Mouse (Mus musculus): Measurements from ENCODE around the gene Tead3. TPM values are rescaled to one million over a fixed set of nuclear protein-coding genes. Genes with fewer than 3 reads are reported as not detected.

The Tead3 gene
- total RNA-seq, 4 experiments from 2014 or later, result 2.3 to 4.0 (median 3.0) TPM

- DNase-seq (ENCODE audit: low spot score in 2 of 2), result no peak
Observed at GRCm38 (mm10) chr17:28311366-28312132, 39.1 kb downstream of the Tead3 start.

DNA sequence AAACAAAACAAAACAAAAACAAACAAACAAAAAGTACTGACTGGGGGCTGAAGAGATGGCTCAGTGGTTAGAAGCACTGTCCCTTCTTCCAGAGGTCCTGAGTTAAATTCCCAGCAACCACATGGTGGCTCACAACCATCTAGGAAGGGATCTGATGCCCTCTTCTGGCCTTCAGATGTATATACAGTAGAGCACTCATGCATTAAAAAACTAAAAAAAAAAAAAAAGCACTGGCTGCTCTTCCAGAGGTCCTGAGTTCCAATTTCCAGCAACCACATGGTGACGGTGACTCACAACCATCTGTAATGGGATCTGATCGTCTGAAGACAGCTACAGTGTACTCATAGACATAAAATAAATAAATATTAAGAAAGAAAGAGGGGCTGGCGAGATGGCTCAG is 39.8 kb downstream of the Tead3 start:
- DNase-seq (ENCODE audit: low spot score in 2 of 2), result no peak

DNA sequence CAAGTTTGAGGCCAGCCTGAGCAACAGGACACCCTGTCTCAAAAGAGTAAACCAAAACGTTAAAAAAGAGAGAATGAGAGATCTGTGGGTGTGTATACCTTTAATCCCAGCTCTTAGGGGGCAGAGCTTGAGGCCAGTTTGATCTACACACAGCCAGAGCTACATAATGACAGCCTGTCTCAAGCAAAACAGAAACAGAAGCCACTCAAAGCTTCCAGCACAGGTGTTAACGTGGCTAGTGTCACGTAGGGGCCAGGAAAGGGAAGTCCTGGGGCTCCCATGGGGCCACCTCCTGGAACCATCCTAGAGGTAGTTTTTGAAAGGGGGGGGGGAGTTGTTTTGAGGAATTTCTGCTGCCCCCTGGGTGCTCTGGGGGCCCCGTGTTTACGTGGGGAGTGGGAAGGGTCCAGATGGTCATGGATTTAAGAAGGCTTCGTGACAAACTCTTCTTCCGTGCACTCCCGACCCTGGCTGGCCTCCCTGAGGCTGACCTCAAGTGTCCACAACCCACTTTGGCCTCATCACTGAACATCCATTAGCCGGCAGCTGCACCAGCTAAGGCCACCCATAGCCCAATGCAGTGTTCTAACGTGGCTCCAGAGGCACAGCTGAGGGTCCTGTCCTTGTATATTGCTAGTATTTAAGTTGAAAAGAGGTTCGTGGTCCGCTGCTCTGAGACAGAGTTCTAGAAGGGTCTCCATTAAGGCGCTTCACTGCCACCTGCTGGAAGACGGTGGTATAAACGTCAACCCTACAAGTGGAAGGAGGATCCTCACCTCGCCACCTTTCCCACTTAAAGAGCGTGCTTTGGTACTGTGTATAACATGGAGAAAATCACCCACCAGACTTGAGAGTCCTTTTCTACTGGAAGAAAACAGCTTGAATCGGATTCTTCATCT is 42.1 kb downstream of the Tead3 start:
- DNase-seq (ENCODE audit: low spot score in 2 of 2), result peak in 1 of 2 experiments; percentile 81

DNA sequence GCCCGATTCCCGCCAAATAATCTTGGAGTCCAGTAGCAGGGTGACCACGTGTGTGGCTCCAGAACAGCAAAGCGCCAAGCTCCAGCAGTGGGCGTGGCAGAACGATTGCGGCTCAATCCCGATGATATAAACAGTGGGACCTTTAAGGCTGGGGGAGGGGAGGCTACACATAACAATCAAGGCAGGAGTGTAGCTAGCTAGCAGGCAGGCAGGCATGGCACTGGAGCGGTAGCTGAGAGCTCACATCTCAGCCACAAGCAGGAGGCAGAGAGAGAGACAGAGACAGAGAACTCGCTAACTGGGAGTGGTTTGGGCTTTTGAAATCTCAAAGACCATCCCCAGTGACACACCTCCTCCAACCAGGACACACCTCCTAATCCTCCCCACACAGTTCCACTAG is 45.4 kb downstream of the Tead3 start:
- DNase-seq (ENCODE audit: low spot score in 2 of 2), result no peak

DNA sequence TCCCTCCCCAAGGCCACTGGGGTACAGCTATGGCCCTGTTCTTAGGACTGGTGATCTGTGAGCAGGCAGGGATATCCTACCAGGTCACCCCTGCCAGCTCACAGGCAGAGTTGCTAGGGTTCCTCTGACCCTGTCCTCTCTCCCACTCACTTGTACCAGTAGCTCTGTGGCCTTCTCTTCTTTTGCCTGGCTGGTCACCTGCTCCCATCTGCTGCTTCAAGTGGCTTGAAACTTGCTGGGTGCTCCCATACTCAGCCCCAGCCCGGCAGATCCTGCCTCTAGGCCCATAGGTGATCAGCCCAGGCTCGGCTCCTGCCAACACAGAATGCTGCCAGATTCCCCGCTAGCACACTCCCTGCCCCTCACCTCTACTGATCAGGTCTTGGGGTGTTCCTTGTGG is 49.8 kb downstream of the Tead3 start:
- DNase-seq (ENCODE audit: low spot score in 2 of 2), result no peak

DNA sequence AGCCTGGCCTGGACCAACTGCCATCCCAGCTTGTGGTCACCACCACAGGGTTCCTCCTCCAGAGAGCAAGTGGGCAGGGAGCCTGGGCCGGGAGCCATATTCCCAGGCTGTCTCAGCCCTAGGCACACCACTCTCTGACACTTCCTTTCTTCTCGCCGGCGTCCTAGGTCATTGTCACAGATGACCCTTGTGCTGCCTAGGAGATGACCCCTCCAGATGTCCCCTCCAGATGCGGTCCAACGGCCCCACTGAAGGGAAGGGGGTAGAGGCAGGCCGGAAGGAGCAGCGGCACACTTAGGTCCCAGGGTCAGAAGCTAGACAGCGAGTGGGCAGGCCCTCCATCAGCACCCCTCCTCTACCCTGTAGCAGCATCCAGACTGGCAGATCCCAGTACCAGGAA is 50.3 kb downstream of the Tead3 start:
- DNase-seq (ENCODE audit: low spot score in 2 of 2), result no peak

DNA sequence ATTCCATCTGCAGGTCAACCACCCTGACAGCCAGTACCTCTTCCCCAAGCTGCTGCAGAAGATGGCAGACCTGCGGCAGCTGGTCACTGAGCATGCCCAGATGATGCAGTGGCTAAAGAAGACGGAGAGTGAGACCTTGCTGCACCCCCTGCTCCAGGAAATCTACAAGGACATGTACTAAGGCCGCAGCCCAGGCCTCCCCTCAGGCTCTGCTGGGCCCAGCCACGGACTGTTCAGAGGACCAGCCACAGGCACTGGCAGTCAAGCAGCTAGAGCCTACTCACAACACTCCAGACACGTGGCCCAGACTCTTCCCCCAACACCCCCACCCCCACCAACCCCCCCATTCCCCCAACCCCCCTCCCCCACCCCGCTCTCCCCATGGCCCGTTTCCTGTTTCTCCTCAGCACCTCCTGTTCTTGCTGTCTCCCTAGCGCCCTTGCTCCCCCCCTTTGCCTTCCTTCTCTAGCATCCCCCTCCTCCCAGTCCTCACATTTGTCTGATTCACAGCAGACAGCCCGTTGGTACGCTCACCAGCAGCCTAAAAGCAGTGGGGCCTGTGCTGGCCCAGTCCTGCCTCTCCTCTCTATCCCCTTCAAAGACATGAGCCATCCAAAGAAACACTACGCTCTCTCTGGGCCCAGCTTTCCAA is 50.8 kb downstream of the Tead3 start:
- no peak for DNase-seq (ENCODE audit: low spot score in 2 of 2)

DNA sequence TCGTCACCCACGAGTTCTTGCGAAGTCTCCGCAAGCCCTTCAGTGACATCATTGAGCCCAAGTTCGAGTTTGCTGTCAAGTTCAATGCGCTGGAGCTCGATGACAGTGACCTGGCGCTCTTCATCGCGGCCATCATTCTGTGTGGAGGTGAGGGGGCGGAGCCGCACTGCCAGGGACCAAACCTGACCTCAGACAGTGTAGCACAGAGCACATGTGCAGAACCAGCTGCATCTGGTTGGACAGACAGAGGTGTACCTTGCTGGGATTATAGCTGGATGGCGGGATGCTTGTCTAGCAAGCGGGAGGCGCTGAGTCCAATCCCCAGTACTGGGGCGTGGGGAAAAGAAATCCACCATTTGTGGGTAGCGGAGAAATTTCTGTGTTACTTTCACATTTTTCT is 51.7 kb downstream of the Tead3 start:
- no peak for DNase-seq (ENCODE audit: low spot score in 2 of 2)

GRCm38 (mm10) chr17:28294449-28295333 is 55.9 kb downstream of the Tead3 start:
- DNase-seq (ENCODE audit: low spot score in 2 of 2), result no peak

DNA sequence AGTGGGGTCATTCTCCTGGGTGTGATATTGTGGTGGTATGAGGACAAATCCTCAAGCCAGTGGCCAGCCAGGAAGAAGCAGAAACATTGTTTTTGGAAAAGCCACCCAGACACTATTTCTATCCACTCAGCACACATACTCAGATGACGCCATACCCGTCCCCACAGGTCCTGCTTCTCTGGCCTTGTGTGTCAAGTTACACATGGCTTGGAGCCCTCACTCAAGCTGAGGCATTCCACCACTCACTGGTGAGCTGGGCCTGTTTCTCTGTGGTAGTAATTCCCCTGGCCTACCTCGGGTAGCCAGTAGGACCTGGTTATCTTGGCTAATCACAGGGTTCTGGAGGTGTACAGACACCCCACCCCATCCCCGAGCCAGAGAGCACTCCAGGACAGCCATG is 56.9 kb downstream of the Tead3 start:
- no peak for DNase-seq (ENCODE audit: low spot score in 2 of 2)

GRCm38 (mm10) chr17:28291346-28291745 is 59.3 kb downstream of the Tead3 start:
- no peak for DNase-seq (ENCODE audit: low spot score in 2 of 2)

GRCm38 (mm10) chr17:28290671-28291070 is 59.9 kb downstream of the Tead3 start:
- DNase-seq (ENCODE audit: low spot score in 2 of 2), result no peak

DNA sequence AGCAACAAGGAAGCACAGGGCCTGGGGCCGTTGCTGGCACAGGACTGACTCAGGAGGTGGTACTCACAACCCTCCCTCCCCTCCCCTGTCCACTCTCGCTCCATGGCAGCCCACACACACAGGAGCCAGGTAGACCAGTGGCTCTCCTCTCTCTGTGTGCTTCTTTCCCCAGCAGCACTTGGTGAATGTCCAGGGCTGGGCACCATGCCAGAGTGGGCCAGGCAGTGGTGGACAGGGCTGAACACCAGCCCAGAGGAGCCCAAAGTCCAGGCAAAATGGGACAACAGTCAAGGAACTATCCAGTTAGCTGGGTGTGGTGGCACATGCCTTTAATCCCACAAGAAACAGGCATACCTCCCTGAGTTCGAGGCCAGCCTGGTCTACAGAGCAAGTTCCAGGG is 60.4 kb downstream of the Tead3 start:
- no peak for DNase-seq (ENCODE audit: low spot score in 2 of 2)

- DNase-seq (ENCODE audit: low spot score in 2 of 2), result no peak
Observed at GRCm38 (mm10) chr17:28287980-28288379, 62.6 kb downstream of the Tead3 start.

GRCm38 (mm10) chr17:28287578-28287977 is 63.0 kb downstream of the Tead3 start:
- no peak for DNase-seq (ENCODE audit: low spot score in 2 of 2)

GRCm38 (mm10) chr17:28286964-28287363 is 63.7 kb downstream of the Tead3 start:
- no peak for DNase-seq (ENCODE audit: low spot score in 2 of 2)

GRCm38 (mm10) chr17:28286133-28286532 is 64.5 kb downstream of the Tead3 start:
- no peak for DNase-seq (ENCODE audit: low spot score in 2 of 2)

DNA sequence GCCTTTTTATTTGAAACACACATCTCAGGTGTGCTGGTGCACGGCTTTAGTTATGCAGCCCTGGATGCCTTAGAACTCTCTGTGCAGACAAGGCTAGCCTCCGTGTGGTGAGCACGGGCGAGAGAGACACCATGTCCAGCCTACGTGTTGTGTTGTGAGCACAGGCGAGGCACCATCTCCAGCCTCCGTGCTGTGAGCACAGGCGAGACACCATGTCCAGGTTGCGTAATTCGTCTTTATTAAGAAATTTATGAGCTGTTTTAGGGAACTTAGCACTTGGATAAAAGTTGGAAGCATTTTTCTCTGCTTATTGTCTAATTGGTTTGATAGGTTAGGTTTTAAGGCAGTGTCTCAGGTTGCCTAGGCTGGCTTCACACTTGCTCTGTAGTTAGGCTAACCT is 67.4 kb downstream of the Tead3 start:
- DNase-seq (ENCODE audit: low spot score in 2 of 2), result no peak

DNA sequence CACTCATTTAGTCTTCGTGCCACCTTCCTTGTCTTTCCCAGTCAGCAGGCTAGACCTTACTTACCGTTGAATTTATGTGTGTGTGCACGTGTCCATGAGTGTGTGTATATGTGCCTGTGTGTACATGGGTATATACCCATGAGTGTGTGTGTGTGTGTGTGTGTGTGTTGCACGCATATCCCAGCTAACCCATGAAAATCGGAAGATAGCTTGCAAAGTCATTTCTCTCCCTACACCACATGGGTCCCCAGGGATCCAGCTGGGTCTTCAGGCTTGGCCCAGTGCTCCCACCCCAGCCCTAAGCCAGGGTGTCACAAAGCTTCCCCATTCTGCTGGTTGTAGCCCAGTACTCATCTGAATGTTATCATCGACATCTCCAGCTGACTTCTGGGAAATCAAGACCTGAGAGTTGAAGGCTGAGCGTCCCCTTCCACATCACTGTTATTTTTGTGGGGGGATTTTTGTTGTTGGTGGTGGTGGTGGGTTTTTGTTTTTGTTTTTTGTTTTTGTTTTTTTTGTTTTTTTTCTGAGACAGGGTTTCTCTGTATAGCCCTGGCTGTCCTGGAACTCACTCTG is 68.7 kb downstream of the Tead3 start:
- DNase-seq (ENCODE audit: low spot score in 2 of 2), result no peak
